Mouse (Mus musculus): Measurements from ENCODE around the gene Atf2. TPM values are rescaled to one million over a fixed set of nuclear protein-coding genes. Genes with fewer than 3 reads are reported as not detected.

The Atf2 gene
- polyA plus RNA-seq, 1 experiment from 2014 or later, result 55.1 TPM

DNA sequence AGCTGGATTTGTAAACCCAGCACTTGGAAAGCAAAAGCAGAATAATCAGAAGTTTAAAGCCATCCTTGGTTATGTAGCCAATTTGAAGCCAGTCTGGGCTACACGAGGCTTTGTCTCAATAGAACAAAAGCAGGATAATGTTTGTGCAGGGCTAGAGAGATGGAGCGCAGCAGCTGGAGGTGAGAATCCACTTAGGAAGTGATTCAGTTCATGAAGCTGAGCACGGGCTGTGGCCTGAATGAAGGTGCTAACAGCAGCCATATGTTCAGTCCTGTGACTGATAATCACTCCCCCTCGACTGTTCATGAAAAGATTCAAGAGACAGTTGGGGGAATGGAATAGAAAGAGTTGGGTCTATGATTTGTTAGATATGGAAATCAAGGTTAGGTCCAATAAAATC is 94.3 kb downstream of the Atf2 start:
- ChIA-PET CTCF (no interaction called here), POLR2A (no interaction called here)
- in situ Hi-C loops (cut with MboI; ENCODE audit: low pct_unique_long_range_greater_than_20kb), result loop anchor here (25.0 kb wide), 1 partner anchor 864 kb away; the partner anchor contains the start of genes Evx2 and Hoxd13
- peaks cover 16% of the 10 kb centered on the region for H3K27me3 ChIP-seq
- DNase-seq (ENCODE audit: low read depth, low spot score) (no peak), ATAC-seq (no peak)
- no peak for TF ChIP-seq CTCF (IDR thresholded peaks at IDR 0.05)

- ChIA-PET POLR2A (interaction anchor here (1.3 kb wide), 1 partner anchor 12 kb away, joined by 3 read pairs; no protein-coding TSS in a partner anchor), CTCF (interaction anchor here (1.0 to 1.7 kb wide), 4 partner anchors 9 to 31 kb away, joined by 3 to 4 read pairs (median 3); no protein-coding TSS in a partner anchor)
- no peak for TF ChIP-seq CTCF (IDR thresholded peaks at IDR 0.05)
- DNase-seq (ENCODE audit: low read depth, low spot score) (no peak), ATAC-seq (no peak)
- in situ Hi-C loops (cut with MboI; ENCODE audit: low pct_unique_long_range_greater_than_20kb), result loop anchor here (25.0 kb wide), 1 partner anchor 870 kb away; the partner anchor contains the start of genes Evx2 and Hoxd13
- H3K27me3 ChIP-seq, result peaks cover 34% of the 10 kb centered on the region
These were observed 100.4 kb downstream of the Atf2 start for GRCm38 (mm10) chr2:73791846-73792630.

DNA sequence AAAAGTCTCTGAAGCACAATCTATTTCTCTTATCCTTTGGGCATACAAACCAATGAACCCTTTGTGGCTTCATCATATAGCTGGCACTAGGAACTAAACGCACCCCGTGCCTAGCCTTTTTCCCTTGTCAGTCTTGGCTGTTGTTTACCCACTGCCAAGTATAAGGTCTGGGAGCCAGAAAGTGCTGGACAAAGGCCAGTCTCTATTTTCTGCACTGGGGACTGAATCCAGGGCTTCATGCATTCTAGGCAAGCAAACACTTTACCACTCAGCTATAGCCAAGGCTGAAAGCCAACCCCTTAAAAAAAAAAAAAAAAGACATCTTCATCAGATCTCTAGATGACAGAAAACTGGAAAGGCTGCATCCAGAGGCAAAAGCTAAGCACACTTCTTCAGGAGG is 102.1 kb downstream of the Atf2 start:
- ChIA-PET CTCF (interaction anchor here (1.3 kb wide), 1 partner anchor 23 kb away, joined by 3 read pairs; no protein-coding TSS in a partner anchor), POLR2A (no interaction called here)
- no peak for TF ChIP-seq CTCF (IDR thresholded peaks at IDR 0.05)
- in situ Hi-C loops (cut with MboI; ENCODE audit: low pct_unique_long_range_greater_than_20kb), result loop anchor here (25.0 kb wide), 1 partner anchor 872 kb away; the partner anchor contains the start of genes Evx2 and Hoxd13
- H3K27me3 ChIP-seq, result peaks cover 29% of the 10 kb centered on the region
- ATAC-seq (no peak), DNase-seq (ENCODE audit: low read depth, low spot score) (no peak)

GRCm38 (mm10) chr2:73788395-73788794 is 104.0 kb downstream of the Atf2 start:
- POLR2A ChIA-PET, result no interaction called here
- no peak for DNase-seq (ENCODE audit: low read depth, low spot score)
- no peak for ATAC-seq
- CTCF ChIA-PET, result no interaction called here
- peaks cover 28% of the 10 kb centered on the region for H3K27me3 ChIP-seq
- no peak for TF ChIP-seq CTCF (IDR thresholded peaks at IDR 0.05)
- in situ Hi-C loops (cut with MboI; ENCODE audit: low pct_unique_long_range_greater_than_20kb), result loop anchor here (25.0 kb wide), 1 partner anchor 874 kb away; the partner anchor contains the start of genes Evx2 and Hoxd13

- no peak for DNase-seq (ENCODE audit: low read depth, low spot score)
- CTCF ChIA-PET, result interaction anchor here (0.9 kb wide), 1 partner anchor 10 kb away, joined by 3 read pairs; no protein-coding TSS in a partner anchor
- POLR2A ChIA-PET, result no interaction called here
- no peak for ATAC-seq
- TF ChIP-seq CTCF (IDR thresholded peaks at IDR 0.05), result no peak
- peaks cover 33% of the 10 kb centered on the region for H3K27me3 ChIP-seq
- in situ Hi-C loops (cut with MboI; ENCODE audit: low pct_unique_long_range_greater_than_20kb), result loop anchor here (25.0 kb wide), 1 partner anchor 880 kb away; the partner anchor contains the start of genes Evx2 and Hoxd13
These were observed 110.0 kb downstream of the Atf2 start for GRCm38 (mm10) chr2:73782371-73782905.

DNA sequence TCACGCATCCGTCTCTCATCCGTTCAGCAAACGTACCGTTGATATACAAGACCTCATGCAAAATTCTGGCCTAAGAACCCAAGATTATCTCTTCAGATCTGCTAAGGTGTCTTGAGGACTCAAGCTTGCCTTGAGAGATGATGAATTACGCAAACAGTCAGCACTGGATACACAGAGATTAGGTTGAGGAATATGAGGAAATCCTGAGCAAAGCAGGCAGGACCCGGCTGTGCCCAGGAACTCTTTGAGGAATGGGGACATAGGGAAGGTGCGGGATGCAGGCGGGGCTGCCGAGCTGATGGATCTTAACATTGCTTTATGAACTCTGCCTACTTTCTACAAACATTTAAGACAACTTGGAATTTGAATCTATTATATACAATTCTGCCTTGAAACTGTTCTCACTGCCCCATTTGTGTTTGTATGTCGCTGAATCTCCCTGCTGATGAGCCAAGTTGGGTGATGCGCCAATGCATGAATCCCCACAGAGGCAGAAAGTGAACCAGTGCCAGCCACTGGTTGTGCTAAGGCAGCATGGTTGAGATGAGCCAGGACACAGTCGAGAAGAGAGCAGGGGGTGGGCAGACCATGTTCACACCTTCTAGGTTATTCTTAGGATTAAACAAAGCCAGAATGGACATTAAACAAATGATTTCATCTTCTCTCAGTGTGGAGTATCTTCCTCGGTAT is 112.0 kb downstream of the Atf2 start:
- no peak for TF ChIP-seq CTCF (IDR thresholded peaks at IDR 0.05)
- no peak for DNase-seq (ENCODE audit: low read depth, low spot score)
- CTCF ChIA-PET, result no interaction called here
- no peak for ATAC-seq
- H3K27me3 ChIP-seq, result peaks cover 47% of the 10 kb centered on the region
- in situ Hi-C loops (cut with MboI; ENCODE audit: low pct_unique_long_range_greater_than_20kb), result loop anchor here (25.0 kb wide), 1 partner anchor 882 kb away; the partner anchor contains the start of genes Evx2 and Hoxd13
- POLR2A ChIA-PET, result no interaction called here

GRCm38 (mm10) chr2:73779796-73780195 is 112.6 kb downstream of the Atf2 start:
- DNase-seq (ENCODE audit: low read depth, low spot score) (no peak), ATAC-seq (no peak)
- ChIA-PET CTCF (no interaction called here), POLR2A (no interaction called here)
- in situ Hi-C loops (cut with MboI; ENCODE audit: low pct_unique_long_range_greater_than_20kb), result loop anchor here (25.0 kb wide), 1 partner anchor 883 kb away; the partner anchor contains the start of genes Evx2 and Hoxd13
- H3K27me3 ChIP-seq, result peaks cover 47% of the 10 kb centered on the region
- no peak for TF ChIP-seq CTCF (IDR thresholded peaks at IDR 0.05)

- H3K27me3 ChIP-seq, result peaks cover 47% of the 10 kb centered on the region
- CTCF ChIA-PET, result interaction anchor here (1.6 kb wide), 1 partner anchor 13 kb away, joined by 4 read pairs; no protein-coding TSS in a partner anchor
- DNase-seq (ENCODE audit: low read depth, low spot score) (no peak), ATAC-seq (no peak)
- no peak for TF ChIP-seq CTCF (IDR thresholded peaks at IDR 0.05)
- POLR2A ChIA-PET, result interaction anchor here (0.9 kb wide), 1 partner anchor 44 kb away, joined by 4 read pairs; no protein-coding TSS in a partner anchor
- in situ Hi-C loops (cut with MboI; ENCODE audit: low pct_unique_long_range_greater_than_20kb), result loop anchor here (25.0 kb wide), 1 partner anchor 883 kb away; the partner anchor contains the start of genes Evx2 and Hoxd13
These were observed 113.3 kb downstream of the Atf2 start for GRCm38 (mm10) chr2:73779016-73779595.

GRCm38 (mm10) chr2:73776936-73777335 is 115.5 kb downstream of the Atf2 start:
- CTCF ChIA-PET, result no interaction called here
- in situ Hi-C loops (cut with MboI; ENCODE audit: low pct_unique_long_range_greater_than_20kb), result loop anchor here (25.0 kb wide), 1 partner anchor 885 kb away; the partner anchor contains the start of genes Evx2 and Hoxd13
- POLR2A ChIA-PET, result no interaction called here
- DNase-seq (ENCODE audit: low read depth, low spot score), result no peak
- H3K27me3 ChIP-seq, result peaks cover 47% of the 10 kb centered on the region
- TF ChIP-seq CTCF (IDR thresholded peaks at IDR 0.05), result no peak
- ATAC-seq, result no peak

Data from Patski (cell line).